In the genomic region with DNA sequence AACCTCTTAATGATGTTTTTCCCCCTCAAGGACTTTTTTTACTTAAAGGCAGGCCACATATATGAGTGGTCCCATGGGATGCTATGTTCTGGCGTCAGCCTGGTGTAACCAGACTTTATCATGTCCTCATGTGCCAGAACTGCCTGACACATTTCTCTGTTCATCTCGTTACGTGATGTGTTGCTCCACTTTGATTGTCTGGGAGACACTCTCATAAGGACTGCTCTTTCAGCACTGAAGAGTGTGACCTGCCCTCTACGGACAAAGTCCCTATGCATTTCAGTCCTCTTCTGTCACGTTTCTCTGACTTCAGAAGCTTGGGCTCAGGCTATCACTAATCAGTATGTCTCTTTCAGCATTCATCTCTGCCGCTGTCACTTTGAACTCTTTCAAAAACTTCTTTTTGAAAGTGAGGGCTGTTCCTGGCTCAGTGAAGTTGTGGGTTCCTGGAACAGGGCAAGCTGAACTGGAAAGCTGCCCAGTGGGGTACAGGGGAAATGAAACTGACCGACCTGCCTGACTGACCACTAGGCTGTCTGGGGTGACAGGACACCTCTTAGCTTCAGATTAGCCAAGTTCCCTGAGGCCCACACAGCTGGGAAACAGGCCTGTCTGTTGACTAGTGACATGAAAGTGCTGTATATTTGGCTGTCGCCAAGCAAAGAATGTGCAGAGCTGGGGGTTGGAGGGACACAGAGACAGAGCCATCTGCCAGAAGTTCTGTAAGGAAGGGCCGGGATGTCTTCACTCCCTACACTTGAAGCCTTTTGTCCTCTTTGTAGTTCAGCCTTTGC, we compare ENCODE assay signal across 9 mouse cellular contexts. TPM values are rescaled to one million over a fixed set of nuclear protein-coding genes. Genes with fewer than 3 reads are reported as not detected.
DNase-seq lines count a peak whose midpoint lies in the region; ATAC-seq lines count a peak whose summit lies in the region.
"Had no signal": no experiment of that assay in that cellular context is flagged by ENCODE, and none has a peak within 500 bp of the region (broad histone marks: within the 10 kb centered on the region; RNA-seq: fewer than 3 reads in every experiment).

No protein-coding gene starts in this region.

- ATAC-seq in hindbrain, embryonic 14.5 days (ENCODE audit: low FRiP score), result no peak; the same call in 1 of the 2 replicates
- peak; percentile 51; the same call in 1 of the 2 replicates for ATAC-seq in heart, embryonic 15.5 days (replicated peaks; ENCODE audit: insufficient number of reproducible peaks, insufficient read depth, low FRiP score, low read depth)
- no peak for ATAC-seq in forebrain, embryonic 13.5 days

- WGBS in hindbrain, embryonic 10.5 days, result 39% methylated on average over 9 of the region's 9 CpGs
- 35% methylated on average over 9 of the region's 9 CpGs for WGBS in hindbrain, embryonic 14.5 days
- 28% methylated on average over 9 of the region's 9 CpGs for WGBS in heart, embryonic 15.5 days
- WGBS in forebrain, embryonic 13.5 days, result 42% methylated on average over 9 of the region's 9 CpGs

- no peak overlapping the region for H3K9ac ChIP-seq in hindbrain, embryonic 14.5 days
- peak overlapping the region; percentile 39; the same call in 1 of the 2 replicates for H3K9ac ChIP-seq in heart, embryonic 15.5 days
- no peak overlapping the region for H3K9ac ChIP-seq in forebrain, embryonic 13.5 days

- H3K4me1 ChIP-seq in hindbrain, embryonic 10.5 days (replicated peaks), result peaks cover 50% of the 10 kb centered on the region
- H3K4me1 ChIP-seq in hindbrain, embryonic 14.5 days (replicated peaks; ENCODE audit: control insufficient read depth, insufficient read depth, low read length), result no peaks in the 10 kb centered on the region
- H3K4me1 ChIP-seq in brown adipose tissue, adult 24 weeks (ENCODE audit: control insufficient read depth, insufficient read depth, insufficient read length, low read length), result peaks cover 7% of the 10 kb centered on the region
- H3K4me1 ChIP-seq in heart, embryonic 15.5 days (replicated peaks), result peaks cover 73% of the 10 kb centered on the region
- H3K4me1 ChIP-seq in forebrain, embryonic 13.5 days, result peaks cover 16% of the 10 kb centered on the region

- intact Hi-C loops in left cerebral cortex, postnatal 36 days (cut with DNase I), result no loop called here

- H3K27me3 ChIP-seq in hindbrain, embryonic 10.5 days (ENCODE audit: insufficient read depth, poor library complexity, severe bottlenecking), result no peaks in the 10 kb centered on the region
- no peaks in the 10 kb centered on the region for H3K27me3 ChIP-seq in hindbrain, embryonic 14.5 days (ENCODE audit: control insufficient read depth, insufficient read depth, low read length)
- no peaks in the 10 kb centered on the region for H3K27me3 ChIP-seq in heart, embryonic 15.5 days
- H3K27me3 ChIP-seq in forebrain, embryonic 13.5 days, result 0 out of 2 replicates have a peak, but pooled peaks cover 7% of the 10 kb centered on the region

- H3K4me3 ChIP-seq in hindbrain, embryonic 10.5 days, result no peak overlapping the region
- no peak overlapping the region for H3K4me3 ChIP-seq in hindbrain, embryonic 14.5 days (replicated peaks; ENCODE audit: low read length)
- no peak overlapping the region for H3K4me3 ChIP-seq in brown adipose tissue, adult 24 weeks (ENCODE audit: insufficient read depth, low read depth, low read length)
- no peak overlapping the region for H3K4me3 ChIP-seq in heart, embryonic 15.5 days
- no peak overlapping the region for H3K4me3 ChIP-seq in forebrain, embryonic 13.5 days
- H3K4me3 ChIP-seq: erythroblast, embryonic 14.5 days had no signal

- H3K27ac ChIP-seq in hindbrain, embryonic 10.5 days, result peak overlapping the region; percentile 81
- H3K27ac ChIP-seq in hindbrain, embryonic 14.5 days, result no peak overlapping the region
- H3K27ac ChIP-seq in brown adipose tissue, adult 24 weeks (replicated peaks; ENCODE audit: low read depth, low read length), result peak overlapping the region; percentile 58
- peak overlapping the region; percentile 80 for H3K27ac ChIP-seq in heart, embryonic 15.5 days
- H3K27ac ChIP-seq in forebrain, embryonic 13.5 days, result no peak overlapping the region

- no peaks in the 10 kb centered on the region for H3K36me3 ChIP-seq in hindbrain, embryonic 10.5 days
- no peaks in the 10 kb centered on the region for H3K36me3 ChIP-seq in hindbrain, embryonic 14.5 days (replicated peaks; ENCODE audit: control insufficient read depth, insufficient read depth)
- H3K36me3 ChIP-seq in heart, embryonic 15.5 days, result no peaks in the 10 kb centered on the region
- no peaks in the 10 kb centered on the region for H3K36me3 ChIP-seq in forebrain, embryonic 13.5 days (ENCODE audit: poor library complexity, severe bottlenecking)

- H3K4me2 ChIP-seq in hindbrain, embryonic 14.5 days (replicated peaks), result no peak overlapping the region
- peak overlapping the region; percentile 32 for H3K4me2 ChIP-seq in heart, embryonic 15.5 days
- no peak overlapping the region for H3K4me2 ChIP-seq in forebrain, embryonic 13.5 days

- peak; percentile 44 for DNase-seq in hindbrain, embryonic 10.5 days (ENCODE audit: low spot score)
- DNase-seq in hindbrain, embryonic 14.5 days (ENCODE audit: low spot score), result no peak
- peak; percentile 69 to 83 for DNase-seq in kidney, postnatal 36 days
- DNase-seq in gastrocnemius, postnatal 10 days, result no peak
- no peak for DNase-seq in left cerebral cortex, postnatal 36 days (ENCODE audit: low spot score in 2 of 2)

- no peaks in the 10 kb centered on the region for H3K9me3 ChIP-seq in hindbrain, embryonic 10.5 days
- H3K9me3 ChIP-seq in hindbrain, embryonic 14.5 days (ENCODE audit: control insufficient read depth, low read length), result no peaks in the 10 kb centered on the region
- no peaks in the 10 kb centered on the region for H3K9me3 ChIP-seq in heart, embryonic 15.5 days (replicated peaks)
- no peaks in the 10 kb centered on the region for H3K9me3 ChIP-seq in forebrain, embryonic 13.5 days (replicated peaks)

RNA-seq across cellular contexts. Expression of a gene that starts 10.7 kb away (rescaled TPM):
- 6.7 and 13.2 TPM in 2 replicates for polyA plus RNA-seq in hindbrain, embryonic 10.5 days (2016; fragmentation: Nextera tagmentation; extraction: Ambion mirVana)
- polyA plus RNA-seq in hindbrain, embryonic 14.5 days (2014; fragmentation: Nextera tagmentation; extraction: Ambion mirVana), result 23.2 and 23.5 TPM in 2 replicates
- 7.8 and 8.0 TPM in 2 replicates for polyA plus RNA-seq in brown adipose tissue, adult 24 weeks (2012; ENCODE audit: insufficient read depth, insufficient read length, missing spikeins)
- 12.8 and 13.1 TPM in 2 replicates for polyA plus RNA-seq in heart, embryonic 15.5 days (2015; fragmentation: Nextera tagmentation; extraction: Ambion mirVana)
- 10 to 100 TPM; 41.0 to 44.1 TPM for total RNA-seq in gastrocnemius, postnatal 10 days (2021)
- 10 to 100 TPM; 45.1 to 50.9 TPM for total RNA-seq in left cerebral cortex, postnatal 36 days (2021)
- 11.3 and 13.1 TPM in 2 replicates for polyA plus RNA-seq in forebrain, embryonic 13.5 days (2015; fragmentation: Nextera tagmentation; extraction: Ambion mirVana)
- polyA plus RNA-seq: erythroblast, embryonic 14.5 days had no signal

Comparison
In these comparisons a context has a peak if more than half of its experiments do, and no peak if none do; other contexts are left out.
1. DNase-seq: peak in hindbrain, embryonic 10.5 days (single experiment) and kidney, postnatal 36 days (2 of 2); none in hindbrain, embryonic 14.5 days (single experiment), gastrocnemius, postnatal 10 days (single experiment) and left cerebral cortex, postnatal 36 days (0 of 2).
2. H3K27ac ChIP-seq: peak in hindbrain, embryonic 10.5 days (single experiment), brown adipose tissue, adult 24 weeks (single experiment) and heart, embryonic 15.5 days (single experiment); none in hindbrain, embryonic 14.5 days (single experiment) and forebrain, embryonic 13.5 days (single experiment).